Mouse (Mus musculus): ENCODE results near the gene Traf1. TPM values are rescaled to one million over a fixed set of nuclear protein-coding genes. Genes with fewer than 3 reads are reported as not detected.

Traf1 gene
- polyA plus RNA-seq, 1 experiment from 2014 or later: 0.67 TPM

DNA sequence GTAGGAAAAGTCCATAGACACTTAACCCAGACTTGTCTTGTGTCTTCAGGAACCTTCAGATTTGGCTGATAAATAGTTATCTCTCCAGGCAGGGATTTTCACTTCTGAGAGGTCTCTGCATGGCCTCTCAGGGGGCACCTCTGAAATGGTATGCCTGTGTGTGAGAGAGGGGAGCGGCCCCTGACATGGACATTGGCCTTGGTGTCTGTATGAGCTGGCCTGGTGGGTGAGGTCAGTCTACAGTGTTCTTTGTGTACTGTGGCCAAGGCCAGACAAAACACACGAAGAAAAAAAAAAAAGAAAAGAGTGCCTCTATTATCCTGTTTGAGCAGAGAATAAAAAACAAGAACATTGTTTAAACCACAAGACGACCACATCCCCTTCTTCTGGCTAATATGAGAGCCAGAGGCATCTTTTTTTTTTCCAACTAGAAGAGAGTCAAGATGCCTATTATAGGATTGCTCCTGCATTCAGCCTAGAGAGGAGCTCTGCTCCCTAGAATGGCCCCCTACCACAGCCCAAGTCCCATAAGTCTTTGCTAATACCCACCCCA lies 18.0 kb upstream of the Traf1 start:
- DNase-seq (ENCODE audit: low spot score): no peak
- 74% methylated on average over 3 of the region's 3 CpGs for WGBS

DNA sequence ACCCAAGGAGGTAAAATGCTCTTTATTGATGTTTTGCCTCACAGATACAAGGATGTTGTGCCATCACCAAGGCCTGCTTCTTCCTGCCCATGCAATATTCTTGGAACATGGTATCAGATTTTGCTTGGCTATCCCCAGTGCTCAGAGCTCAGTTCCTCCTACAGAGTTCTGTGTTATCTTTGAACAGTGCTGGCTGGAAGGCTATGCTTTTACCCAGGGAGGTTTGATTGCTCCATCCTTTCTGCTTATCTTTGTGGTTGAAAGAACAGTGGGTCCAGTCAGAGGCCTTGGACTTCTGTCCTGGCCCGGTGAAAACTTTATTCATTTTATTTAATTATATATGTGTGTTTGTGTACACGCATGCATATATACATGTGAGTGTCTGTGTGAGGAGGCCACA lies 16.7 kb upstream of the Traf1 start:
- Histone ChIP-seq H3K27ac (no peak overlapping the region), H3K27me3 (ENCODE audit: insufficient read depth, poor library complexity, severe bottlenecking) (no peaks in the 10 kb centered on the region), H3K4me1 (replicated peaks) (peaks cover 13% of the 10 kb centered on the region), H3K36me3 (no peaks in the 10 kb centered on the region), H3K9me3 (peaks cover 4% of the 10 kb centered on the region; the same call in 1 of the 2 replicates), H3K4me3 (no peak overlapping the region)
- 94% methylated on average over 2 of the region's 2 CpGs for WGBS
- DNase-seq (ENCODE audit: low spot score): no peak

More for the DNA sequence above, 18.0 kb upstream of the Traf1 start:
- Histone ChIP-seq H3K4me3 (no peak overlapping the region), H3K4me1 (replicated peaks) (peaks cover 19% of the 10 kb centered on the region), H3K27ac (no peak overlapping the region), H3K36me3 (no peaks in the 10 kb centered on the region), H3K27me3 (ENCODE audit: insufficient read depth, poor library complexity, severe bottlenecking) (no peaks in the 10 kb centered on the region), H3K9me3 (peaks cover 4% of the 10 kb centered on the region; the same call in 1 of the 2 replicates)

DNA sequence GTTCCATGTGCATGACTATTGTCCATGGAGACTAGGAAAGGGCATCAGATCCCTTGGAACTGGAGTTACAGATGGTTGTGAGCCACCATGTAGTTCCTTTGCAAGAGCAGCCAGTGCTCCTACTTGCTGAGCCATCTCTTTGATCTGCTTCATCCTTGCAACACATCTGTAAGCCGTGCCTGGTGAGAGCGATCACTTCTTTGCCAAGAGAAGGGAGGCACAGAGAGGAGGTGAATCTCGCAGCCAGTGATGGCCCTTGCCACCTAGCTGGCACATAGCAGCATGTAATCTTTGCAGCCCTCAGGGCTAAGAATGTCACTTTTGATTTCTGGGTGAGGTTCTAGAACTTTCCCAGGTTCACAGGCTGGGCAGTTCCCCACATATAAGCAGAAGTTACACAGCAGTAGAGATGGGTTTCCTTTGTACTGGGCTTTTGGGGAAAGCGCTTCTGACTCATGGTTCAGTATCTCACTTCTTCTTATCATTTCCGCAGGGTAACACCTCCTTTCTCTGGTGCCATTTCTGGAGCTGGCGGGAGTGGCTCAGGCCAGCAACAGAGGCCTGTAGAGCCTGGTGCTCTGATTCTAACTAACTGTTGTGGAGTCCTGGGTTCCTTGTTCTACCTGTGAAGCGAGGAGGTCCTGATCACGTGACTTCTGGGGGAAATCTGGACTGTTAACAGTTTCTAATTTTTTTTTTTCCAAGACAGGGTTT lies 15.5 kb upstream of the Traf1 start:
- peaks cover 4% of the 10 kb centered on the region; the same call in 1 of the 2 replicates for H3K9me3 ChIP-seq
- 89% methylated on average over 8 of the region's 8 CpGs for WGBS
- no peak for DNase-seq (ENCODE audit: low spot score)
- H3K4me3 ChIP-seq: no peak overlapping the region
- peaks cover 2% of the 10 kb centered on the region for H3K4me1 ChIP-seq (replicated peaks)
- no peaks in the 10 kb centered on the region for H3K36me3 ChIP-seq
- H3K27ac ChIP-seq: no peak overlapping the region
- H3K27me3 ChIP-seq (ENCODE audit: insufficient read depth, poor library complexity, severe bottlenecking): no peaks in the 10 kb centered on the region

DNA sequence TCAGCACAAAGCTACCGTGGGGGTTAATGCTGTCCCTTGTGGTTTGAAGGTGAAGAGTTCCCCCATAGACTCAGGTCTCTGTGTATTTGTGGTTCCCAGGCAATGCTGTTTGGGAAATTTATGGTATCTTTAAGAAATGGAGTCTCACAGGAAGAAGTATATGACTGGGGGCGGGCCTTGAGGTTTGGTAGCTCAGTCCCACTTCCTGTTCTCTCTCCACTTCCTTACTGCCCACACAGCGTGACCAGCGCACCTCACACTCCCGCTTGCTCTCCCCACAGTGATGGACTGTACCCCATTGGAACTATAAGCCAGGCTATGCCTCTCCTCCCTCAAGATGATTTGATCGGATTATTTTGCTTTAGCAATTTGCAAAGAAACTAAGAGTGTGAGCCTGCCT lies 14.9 kb upstream of the Traf1 start:
- H3K4me3 ChIP-seq: no peak overlapping the region
- no peak overlapping the region for H3K27ac ChIP-seq
- H3K4me1 ChIP-seq (replicated peaks): no peaks in the 10 kb centered on the region
- H3K27me3 ChIP-seq (ENCODE audit: insufficient read depth, poor library complexity, severe bottlenecking): no peaks in the 10 kb centered on the region
- 89% methylated on average over 6 of the region's 6 CpGs for WGBS
- H3K36me3 ChIP-seq: no peaks in the 10 kb centered on the region
- DNase-seq (ENCODE audit: low spot score): no peak
- H3K9me3 ChIP-seq: peaks cover 4% of the 10 kb centered on the region; the same call in 1 of the 2 replicates

DNA sequence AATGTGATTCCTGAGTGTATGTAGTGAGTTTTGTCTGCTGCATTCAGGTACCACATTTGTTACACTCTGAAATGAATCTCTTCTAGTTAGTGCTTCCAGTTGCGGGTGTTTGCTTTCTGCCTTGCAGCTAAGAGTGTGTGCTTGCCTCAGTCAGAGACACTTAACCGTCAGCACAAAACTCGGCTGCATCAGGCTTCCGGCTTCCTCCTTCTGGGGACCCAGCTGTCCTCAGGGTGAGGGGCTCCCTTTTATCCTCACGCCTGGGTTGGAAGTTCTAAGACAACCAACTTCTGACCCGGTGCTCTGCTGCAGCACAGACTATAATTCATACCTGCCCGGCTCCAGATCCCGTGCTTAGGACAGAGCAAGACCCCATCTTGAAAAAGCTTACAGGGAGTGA lies 11.5 kb upstream of the Traf1 start:
- peaks cover 4% of the 10 kb centered on the region; the same call in 1 of the 2 replicates for H3K9me3 ChIP-seq
- DNase-seq (ENCODE audit: low spot score): no peak
- no peaks in the 10 kb centered on the region for H3K4me1 ChIP-seq (replicated peaks)
- 88% methylated on average over 8 of the region's 8 CpGs for WGBS
- H3K27ac ChIP-seq: no peak overlapping the region
- no peaks in the 10 kb centered on the region for H3K36me3 ChIP-seq
- H3K27me3 ChIP-seq (ENCODE audit: insufficient read depth, poor library complexity, severe bottlenecking): no peaks in the 10 kb centered on the region
- H3K4me3 ChIP-seq: no peak overlapping the region

DNA sequence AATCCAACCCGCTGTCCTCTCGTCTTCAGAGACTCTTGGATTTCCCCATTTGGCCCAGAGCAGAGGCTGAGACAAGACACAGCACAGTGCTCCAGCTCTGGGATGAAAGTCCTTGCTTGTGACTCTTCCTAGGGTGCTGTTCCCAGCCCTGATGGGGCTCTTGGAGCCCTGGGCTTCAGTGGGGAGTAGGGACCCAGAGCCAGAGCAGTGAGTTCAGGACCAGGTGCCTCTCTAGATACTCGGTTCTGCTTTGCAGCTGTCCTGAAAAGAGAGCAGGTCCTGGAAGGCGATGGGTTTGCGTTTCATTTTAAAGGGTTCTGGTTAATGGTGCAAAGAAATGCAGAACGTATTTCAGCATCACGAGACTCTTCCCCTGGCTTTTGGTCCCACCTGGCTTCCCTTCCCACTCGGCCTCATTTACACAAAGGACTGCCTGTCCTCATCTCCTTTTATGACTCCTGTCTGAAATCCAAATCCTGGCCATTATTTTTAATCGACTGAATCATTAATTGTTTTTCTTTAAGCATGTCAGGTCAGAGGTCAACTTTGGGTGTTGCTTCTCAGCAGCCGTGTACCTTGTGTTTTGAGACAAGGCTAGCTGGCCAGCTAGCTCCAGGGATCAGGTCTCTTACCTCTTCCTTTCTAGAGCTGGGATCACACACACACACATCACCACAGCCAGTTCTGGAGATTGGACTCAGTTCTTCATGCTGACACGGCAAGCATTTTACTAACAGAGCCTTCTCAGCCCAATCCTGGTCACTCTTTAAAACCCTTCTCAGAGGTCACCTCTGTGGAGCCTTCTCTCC lies 9.7 kb upstream of the Traf1 start:
- Histone ChIP-seq H3K4me3 (no peak overlapping the region), H3K36me3 (no peaks in the 10 kb centered on the region), H3K9me3 (peaks cover 4% of the 10 kb centered on the region; the same call in 1 of the 2 replicates), H3K4me1 (replicated peaks) (no peaks in the 10 kb centered on the region), H3K27me3 (ENCODE audit: insufficient read depth, poor library complexity, severe bottlenecking) (no peaks in the 10 kb centered on the region), H3K27ac (no peak overlapping the region)
- 70% methylated on average over 11 of the region's 11 CpGs for WGBS
- DNase-seq (ENCODE audit: low spot score): no peak

DNA sequence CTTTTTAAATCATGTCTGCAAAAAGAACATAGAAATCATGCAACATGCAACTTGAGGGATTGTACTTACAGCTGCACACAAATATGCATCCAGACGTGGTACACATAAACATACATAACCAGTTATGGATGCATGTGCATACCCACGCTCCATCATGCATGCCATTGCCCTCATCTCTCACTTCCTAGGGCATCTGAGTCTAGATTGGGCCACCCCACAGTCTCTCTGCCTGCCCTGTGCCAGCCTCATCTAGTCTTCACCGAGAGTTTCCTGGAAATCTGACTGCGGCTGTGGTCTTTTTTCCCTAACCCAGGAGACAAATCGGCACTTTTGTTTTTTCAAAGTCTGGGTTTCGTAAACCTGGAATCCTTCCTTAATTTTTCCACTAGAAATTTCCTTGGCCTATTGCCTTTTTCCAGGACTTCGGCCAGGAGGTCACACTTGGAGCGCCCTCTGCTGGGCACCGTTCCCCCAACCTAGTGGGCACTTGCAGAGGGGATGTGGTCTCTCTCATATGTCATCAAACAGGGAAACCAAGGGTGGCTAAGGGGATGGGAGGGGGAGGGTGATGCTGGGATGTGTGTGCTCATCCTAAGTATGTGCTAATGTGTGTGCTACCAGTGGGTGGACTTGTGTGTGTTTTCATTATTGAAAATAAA lies 8.6 kb upstream of the Traf1 start:
- H3K4me3 ChIP-seq: no peak overlapping the region
- no peak overlapping the region for H3K27ac ChIP-seq
- peaks cover 4% of the 10 kb centered on the region; the same call in 1 of the 2 replicates for H3K9me3 ChIP-seq
- no peaks in the 10 kb centered on the region for H3K36me3 ChIP-seq
- DNase-seq (ENCODE audit: low spot score): peak; percentile 80
- 39% methylated on average over 9 of the region's 9 CpGs for WGBS
- H3K4me1 ChIP-seq (replicated peaks): peaks cover 9% of the 10 kb centered on the region
- H3K27me3 ChIP-seq (ENCODE audit: insufficient read depth, poor library complexity, severe bottlenecking): no peaks in the 10 kb centered on the region

DNA sequence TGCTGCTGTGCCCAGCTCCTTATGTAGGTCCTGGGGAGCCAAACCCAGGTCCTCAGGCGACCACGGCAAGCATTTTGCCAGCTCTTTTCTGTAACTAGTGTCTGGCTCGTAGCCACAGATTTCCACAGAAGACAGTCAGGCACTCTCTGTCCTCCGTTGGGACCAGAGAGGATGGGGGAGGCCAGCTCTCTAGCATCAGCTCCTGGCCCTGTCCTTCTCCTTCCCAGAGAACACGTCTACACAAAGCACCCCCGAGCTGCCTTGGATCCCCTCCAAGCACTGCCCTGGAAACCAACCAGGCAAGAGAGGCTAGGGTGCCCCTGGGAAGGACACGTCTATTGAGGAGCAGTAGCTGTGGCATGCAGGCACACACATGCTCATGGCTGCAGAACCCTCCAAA lies 7.6 kb upstream of the Traf1 start:
- no peak overlapping the region for H3K27ac ChIP-seq
- H3K4me3 ChIP-seq: no peak overlapping the region
- H3K36me3 ChIP-seq: no peaks in the 10 kb centered on the region
- no peaks in the 10 kb centered on the region for H3K9me3 ChIP-seq
- no peaks in the 10 kb centered on the region for H3K27me3 ChIP-seq (ENCODE audit: insufficient read depth, poor library complexity, severe bottlenecking)
- peaks cover 15% of the 10 kb centered on the region for H3K4me1 ChIP-seq (replicated peaks)
- no peak for DNase-seq (ENCODE audit: low spot score)
- WGBS: 80% methylated on average over 7 of the region's 7 CpGs

DNA sequence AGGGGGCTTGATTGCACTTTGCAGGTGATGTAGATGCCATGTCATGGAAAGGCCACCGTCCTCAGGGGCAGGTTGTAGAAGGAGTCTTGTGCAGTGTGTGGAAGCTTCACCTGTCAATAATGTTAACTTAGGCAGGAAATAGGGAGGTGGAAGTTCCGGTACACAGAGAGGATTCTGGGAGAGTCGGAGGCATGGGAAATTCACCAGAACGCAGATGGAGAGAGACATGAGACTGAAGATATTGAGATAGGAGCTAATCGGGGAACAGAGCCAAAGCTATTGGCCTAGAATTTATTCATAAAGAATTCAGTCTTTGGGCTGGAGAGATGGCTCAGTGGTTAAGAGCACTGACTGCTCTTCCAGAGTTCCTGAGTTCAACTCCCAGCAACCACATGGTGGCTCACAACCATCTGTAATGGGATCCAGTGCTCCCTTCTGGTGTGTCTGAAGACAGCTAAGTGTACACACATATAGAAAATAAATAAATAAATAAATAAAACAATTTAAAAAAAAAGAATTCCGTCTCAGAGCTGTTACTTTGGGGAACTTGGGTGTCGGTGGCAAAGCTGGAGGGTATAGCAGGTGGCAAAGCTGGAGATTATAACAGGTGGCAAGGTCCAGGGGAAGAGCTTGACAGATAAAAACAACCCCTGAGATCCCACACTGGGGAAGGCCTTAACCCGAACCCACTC lies 4.8 kb upstream of the Traf1 start:
- no peak overlapping the region for H3K4me3 ChIP-seq
- peaks cover 19% of the 10 kb centered on the region for H3K4me1 ChIP-seq (replicated peaks)
- no peak overlapping the region for H3K27ac ChIP-seq
- no peaks in the 10 kb centered on the region for H3K36me3 ChIP-seq
- WGBS: 87% methylated on average over 8 of the region's 8 CpGs
- no peaks in the 10 kb centered on the region for H3K9me3 ChIP-seq
- H3K27me3 ChIP-seq (ENCODE audit: insufficient read depth, poor library complexity, severe bottlenecking): peaks cover 4% of the 10 kb centered on the region
- no peak for DNase-seq (ENCODE audit: low spot score)

DNA sequence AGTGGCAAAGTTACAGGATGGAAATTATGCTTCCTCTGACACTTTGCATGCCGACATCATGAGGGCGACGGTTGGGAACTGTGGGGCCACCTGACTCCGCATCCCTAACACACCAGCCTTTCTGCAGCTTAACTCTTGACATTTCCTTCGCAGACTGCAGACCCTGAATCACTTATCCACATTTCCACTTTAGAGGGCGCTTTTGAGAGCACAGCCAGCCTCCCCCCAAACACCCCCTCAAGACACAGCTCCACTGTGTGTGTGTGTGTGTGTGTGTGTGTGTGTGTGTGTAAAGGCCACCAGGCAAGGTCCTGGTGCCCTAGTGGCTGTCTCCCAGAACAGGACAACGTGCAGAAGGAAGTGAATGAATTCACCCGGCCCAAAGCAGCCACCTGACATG lies 4.2 kb upstream of the Traf1 start:
- no peak overlapping the region; the same call in 1 of the 2 replicates for H3K27ac ChIP-seq
- WGBS: 72% methylated on average over 8 of the region's 8 CpGs
- H3K4me3 ChIP-seq: no peak overlapping the region
- H3K4me1 ChIP-seq (replicated peaks): peaks cover 23% of the 10 kb centered on the region
- no peak for DNase-seq (ENCODE audit: low spot score)
- no peaks in the 10 kb centered on the region for H3K9me3 ChIP-seq
- no peaks in the 10 kb centered on the region for H3K36me3 ChIP-seq
- peaks cover 10% of the 10 kb centered on the region for H3K27me3 ChIP-seq (ENCODE audit: insufficient read depth, poor library complexity, severe bottlenecking)

DNA sequence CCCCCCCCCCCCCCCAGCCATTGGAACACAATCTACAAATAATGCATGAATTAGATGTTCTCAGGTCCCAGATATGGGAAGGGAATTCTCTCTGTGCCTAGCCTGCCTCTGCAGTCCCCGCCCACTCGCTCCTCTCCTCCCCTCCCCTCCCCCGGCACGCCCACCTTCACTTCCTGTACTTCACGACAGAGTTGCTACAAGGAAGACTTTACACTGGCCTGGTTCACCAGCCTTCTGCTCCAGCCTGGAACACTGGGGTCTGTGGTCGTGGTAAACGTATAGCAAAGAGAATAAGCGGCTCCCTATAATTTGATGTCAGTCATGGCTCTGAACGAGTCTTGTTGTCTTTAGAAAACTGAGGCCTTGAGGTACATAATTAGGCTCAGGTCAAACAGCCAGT lies 3.7 kb upstream of the Traf1 start:
- Histone ChIP-seq H3K27me3 (ENCODE audit: insufficient read depth, poor library complexity, severe bottlenecking) (peaks cover 12% of the 10 kb centered on the region), H3K27ac (no peak overlapping the region; the same call in 1 of the 2 replicates), H3K4me3 (no peak overlapping the region), H3K36me3 (no peaks in the 10 kb centered on the region), H3K9me3 (no peaks in the 10 kb centered on the region), H3K4me1 (replicated peaks) (peaks cover 23% of the 10 kb centered on the region)
- DNase-seq (ENCODE audit: low spot score): peak; percentile 35
- WGBS: 44% methylated on average over 9 of the region's 9 CpGs

DNA sequence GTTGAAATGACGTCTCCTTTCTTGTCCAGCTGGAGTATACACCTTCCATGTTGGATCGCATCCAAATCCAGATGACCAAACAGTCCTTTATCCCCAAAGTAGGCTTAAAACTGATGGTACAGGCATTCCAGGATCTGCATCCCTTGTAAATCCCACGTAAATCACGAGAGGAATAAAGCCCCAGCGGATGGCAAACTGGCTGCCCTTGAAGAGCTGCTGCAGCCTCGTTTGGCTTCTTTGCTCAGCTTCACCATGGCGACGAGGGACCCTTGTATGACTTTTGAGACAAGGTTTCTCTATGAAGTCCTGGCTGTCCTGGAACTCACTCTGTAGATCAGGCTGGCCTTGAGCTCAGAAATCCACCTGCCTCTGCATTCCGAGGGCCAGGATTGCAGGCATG lies 3.1 kb upstream of the Traf1 start:
- Histone ChIP-seq H3K4me1 (replicated peaks) (peaks cover 23% of the 10 kb centered on the region), H3K9me3 (no peaks in the 10 kb centered on the region), H3K36me3 (no peaks in the 10 kb centered on the region), H3K27me3 (ENCODE audit: insufficient read depth, poor library complexity, severe bottlenecking) (peaks cover 12% of the 10 kb centered on the region), H3K4me3 (no peak overlapping the region), H3K27ac (no peak overlapping the region)
- WGBS: 76% methylated on average over 9 of the region's 9 CpGs
- DNase-seq (ENCODE audit: low spot score): no peak
